Mouse (Mus musculus): ENCODE results near the gene Atp1b3. TPM values are rescaled to one million over a fixed set of nuclear protein-coding genes. Genes with fewer than 3 reads are reported as not detected.

Atp1b3 gene
- 448 TPM for polyA plus RNA-seq (2017; shearing (Covaris generic))

GRCm38 (mm10) chr9:96364141-96364838 lies at the start of gene Atp1b3:
TSS of gene Atp1b3 (minus strand) at chr9:96364442.

Other genes starting within 250 kb of the Atp1b3 start
- gene Gk5, start 245.1 kb downstream of the Atp1b3 start, polyA plus RNA-seq (2017; shearing (Covaris generic)), result 1.8 TPM
- gene Tfdp2, start 168.2 kb downstream of the Atp1b3 start, polyA plus RNA-seq (2017; shearing (Covaris generic)), result 7.6 TPM
- gene Rnf7, start 114.2 kb upstream of the Atp1b3 start, polyA plus RNA-seq (2017; shearing (Covaris generic)), result 112 TPM
- gene Gm28729, start 160.8 kb upstream of the Atp1b3 start, polyA plus RNA-seq (2017; shearing (Covaris generic)), result not detected

Data from CD4-positive, CD25-positive, alpha-beta regulatory T cell, adult 9 weeks (primary cell).